18 mouse cellular contexts compared by ENCODE assay signal in the genomic region with DNA sequence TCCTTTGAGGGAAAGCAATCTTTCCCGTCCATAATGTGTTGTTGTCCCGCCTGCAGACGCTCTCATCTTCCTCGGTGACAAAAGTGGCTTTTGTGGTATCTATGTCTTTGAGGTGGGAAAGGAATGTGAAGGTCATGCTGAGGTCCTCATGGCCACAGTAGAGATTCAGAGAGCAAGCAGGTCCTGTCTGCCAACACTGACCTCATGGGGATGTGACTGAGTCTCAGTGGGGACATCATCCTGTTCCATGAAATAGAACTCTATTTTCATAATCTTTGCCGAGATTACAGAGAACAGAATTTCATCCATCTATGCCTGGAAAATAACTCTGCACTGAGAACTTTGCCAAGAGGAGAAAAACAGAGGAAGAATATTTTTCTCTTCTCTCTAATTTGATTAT.
DNase-seq lines count a peak whose midpoint lies in the region; ATAC-seq lines count a peak whose summit lies in the region.
"Had no signal": no experiment of that assay in that cellular context is flagged by ENCODE, and none has a peak within 500 bp of the region (broad histone marks: within the 10 kb centered on the region; RNA-seq: fewer than 3 reads in every experiment).

No protein-coding gene starts in this region.

- peaks cover 5% of the 10 kb centered on the region for H3K4me1 ChIP-seq in heart, embryonic 12.5 days (replicated peaks)
- no peaks in the 10 kb centered on the region for H3K4me1 ChIP-seq in brown adipose tissue, adult 24 weeks (ENCODE audit: control insufficient read depth, insufficient read depth, insufficient read length, low read length)
- H3K4me1 ChIP-seq in midbrain, embryonic 11.5 days (ENCODE audit: control insufficient read depth, insufficient read depth, low read length): no peaks in the 10 kb centered on the region
- H3K4me1 ChIP-seq in liver, embryonic 12.5 days: no peaks in the 10 kb centered on the region
- H3K4me1 ChIP-seq in hindbrain, embryonic 16.5 days (ENCODE audit: control insufficient read depth, insufficient read depth, low read depth, low read length): no peaks in the 10 kb centered on the region
- H3K4me1 ChIP-seq: forebrain, embryonic 13.5 days; hindbrain, embryonic 12.5 days had no signal

- ATAC-seq in heart, embryonic 12.5 days (ENCODE audit: insufficient number of reproducible peaks, low FRiP score): no peak
- no peak for ATAC-seq in midbrain, embryonic 11.5 days (ENCODE audit: low FRiP score)
- no peak for ATAC-seq in liver, embryonic 12.5 days
- no peak for ATAC-seq in hindbrain, embryonic 16.5 days
- ATAC-seq: forebrain, embryonic 13.5 days; forebrain, postnatal 0 days; hindbrain, postnatal 0 days had no signal

- H3K27me3 ChIP-seq in heart, embryonic 12.5 days (replicated peaks): no peaks in the 10 kb centered on the region
- H3K27me3 ChIP-seq in midbrain, embryonic 11.5 days (ENCODE audit: control insufficient read depth, insufficient read depth, low read length): no peaks in the 10 kb centered on the region
- no peaks in the 10 kb centered on the region for H3K27me3 ChIP-seq in liver, embryonic 12.5 days (replicated peaks)
- H3K27me3 ChIP-seq in hindbrain, embryonic 16.5 days (replicated peaks; ENCODE audit: control insufficient read depth, insufficient read depth, low read length): no peaks in the 10 kb centered on the region
- H3K27me3 ChIP-seq: forebrain, embryonic 13.5 days; hindbrain, embryonic 12.5 days had no signal

- H3K9ac ChIP-seq in heart, embryonic 12.5 days: no peak overlapping the region
- H3K9ac ChIP-seq in midbrain, embryonic 11.5 days (ENCODE audit: low read length): no peak overlapping the region
- no peak overlapping the region for H3K9ac ChIP-seq in liver, embryonic 12.5 days
- H3K9ac ChIP-seq in hindbrain, embryonic 16.5 days (ENCODE audit: low read depth, low read length): no peak overlapping the region
- H3K9ac ChIP-seq: forebrain, embryonic 13.5 days; forebrain, postnatal 0 days; hindbrain, embryonic 12.5 days had no signal

- intact Hi-C loops in heart, postnatal 10 days (cut with DNase I): loop anchor here (5.0 kb wide), 1 partner anchor 561 kb away; no protein-coding TSS in a partner anchor

- H3K27ac ChIP-seq in heart, embryonic 12.5 days (ENCODE audit: poor library complexity, severe bottlenecking): no peak overlapping the region
- H3K27ac ChIP-seq in brown adipose tissue, adult 24 weeks (replicated peaks; ENCODE audit: low read depth, low read length): peak overlapping the region; percentile 46
- H3K27ac ChIP-seq in midbrain, embryonic 11.5 days (ENCODE audit: low read depth, low read length): no peak overlapping the region
- H3K27ac ChIP-seq in liver, embryonic 12.5 days: no peak overlapping the region
- H3K27ac ChIP-seq in hindbrain, embryonic 16.5 days (ENCODE audit: low read depth, low read length): no peak overlapping the region
- H3K27ac ChIP-seq: embryonic facial prominence, embryonic 10.5 days; forebrain, embryonic 13.5 days; hindbrain, embryonic 12.5 days; hindbrain, postnatal 0 days had no signal

- 58% methylated on average over 5 of the region's 5 CpGs for WGBS in heart, embryonic 12.5 days
- WGBS in midbrain, embryonic 11.5 days: 69% methylated on average over 5 of the region's 5 CpGs
- WGBS in liver, embryonic 12.5 days (ENCODE audit: insufficient replicate concordance): 63% methylated on average over 5 of the region's 5 CpGs
- WGBS in hindbrain, embryonic 16.5 days: 70% methylated on average over 5 of the region's 5 CpGs

- no peaks in the 10 kb centered on the region for H3K9me3 ChIP-seq in heart, embryonic 12.5 days (replicated peaks)
- H3K9me3 ChIP-seq in midbrain, embryonic 11.5 days (ENCODE audit: control insufficient read depth, low read length): no peaks in the 10 kb centered on the region
- H3K9me3 ChIP-seq in liver, embryonic 12.5 days (replicated peaks): no peaks in the 10 kb centered on the region
- no peaks in the 10 kb centered on the region for H3K9me3 ChIP-seq in hindbrain, embryonic 16.5 days (ENCODE audit: control insufficient read depth, low read length)
- H3K9me3 ChIP-seq: embryonic facial prominence, embryonic 10.5 days; forebrain, embryonic 13.5 days; hindbrain, embryonic 12.5 days had no signal

- H3K4me3 ChIP-seq in heart, embryonic 12.5 days: no peak overlapping the region
- H3K4me3 ChIP-seq in brown adipose tissue, adult 24 weeks (ENCODE audit: insufficient read depth, low read depth, low read length): no peak overlapping the region
- H3K4me3 ChIP-seq in midbrain, embryonic 11.5 days (ENCODE audit: low read depth, low read length): no peak overlapping the region
- no peak overlapping the region for H3K4me3 ChIP-seq in liver, embryonic 12.5 days
- H3K4me3 ChIP-seq in hindbrain, embryonic 16.5 days (ENCODE audit: low read length): no peak overlapping the region
- H3K4me3 ChIP-seq: embryonic facial prominence, embryonic 10.5 days; forebrain, embryonic 13.5 days; hindbrain, embryonic 12.5 days had no signal

- no peak overlapping the region for H3K4me2 ChIP-seq in heart, embryonic 12.5 days
- H3K4me2 ChIP-seq in midbrain, embryonic 11.5 days: no peak overlapping the region
- no peak overlapping the region for H3K4me2 ChIP-seq in liver, embryonic 12.5 days
- H3K4me2 ChIP-seq in hindbrain, embryonic 16.5 days (ENCODE audit: low read length): no peak overlapping the region
- H3K4me2 ChIP-seq: forebrain, embryonic 13.5 days; hindbrain, embryonic 12.5 days had no signal

- no peaks in the 10 kb centered on the region for H3K36me3 ChIP-seq in heart, embryonic 12.5 days
- no peaks in the 10 kb centered on the region for H3K36me3 ChIP-seq in midbrain, embryonic 11.5 days (ENCODE audit: control insufficient read depth, insufficient read depth, low read length)
- no peaks in the 10 kb centered on the region for H3K36me3 ChIP-seq in liver, embryonic 12.5 days
- no peaks in the 10 kb centered on the region for H3K36me3 ChIP-seq in hindbrain, embryonic 16.5 days (ENCODE audit: control insufficient read depth, insufficient read depth, low read length)
- H3K36me3 ChIP-seq: embryonic facial prominence, embryonic 10.5 days; hindbrain, embryonic 12.5 days had no signal

- DNase-seq in heart, adult 18-20 months: peak; percentile 42 to 47
- DNase-seq in gastrocnemius, adult 8-10 months (ENCODE audit: low spot score in 2 of 2): peak; percentile 33 to 35
- DNase-seq in heart, postnatal 10 days: peak; percentile 18 to 24
- DNase-seq in midbrain, embryonic 11.5 days (ENCODE audit: low spot score, missing footprints): no peak
- DNase-seq: adrenal gland, adult 2 months; adrenal gland, postnatal 25 days; cerebellum, adult 2 months; cerebellum, postnatal 10 days; forebrain, postnatal 0 days; kidney, adult 11 months had no signal
